Mouse (Mus musculus) stomach, postnatal 0 days (tissue): ENCODE data around the gene Oprd1.

Source experiments
- CTCF ChIP-seq: IDR thresholded peaks from 2 replicates; pipeline ENCODE4 v1.5.1; 2016; ENCODE audit warnings: antibody characterized with exemption, low read depth, mild to moderate bottlenecking, moderate library complexity
- EP300 ChIP-seq: optimal IDR thresholded peaks from 2 replicates; pipeline ENCODE3; 2016; ENCODE audit warnings: antibody characterized with exemption

DNA sequence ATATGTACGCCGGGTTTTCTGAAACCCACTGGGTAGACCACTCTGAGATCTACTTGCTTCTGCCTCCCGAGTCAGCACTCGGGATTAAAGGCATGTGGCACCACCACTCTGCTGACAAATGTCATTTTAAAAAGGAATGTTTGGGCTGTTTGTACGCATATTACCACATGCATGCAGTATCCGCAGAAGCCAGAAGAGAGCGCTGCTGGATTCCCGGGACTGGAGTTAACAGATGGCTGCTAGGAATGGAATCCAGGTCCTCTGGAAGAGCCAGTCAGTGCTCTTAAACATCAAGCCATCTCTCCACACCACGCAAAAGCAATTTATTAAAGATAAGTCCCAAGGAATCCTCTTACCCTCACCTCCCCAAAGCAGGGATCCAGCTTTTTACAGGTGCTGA lies 36.4 kb upstream of the Oprd1 start:
- TF ChIP-seq CTCF (peak; percentile 61), EP300 (no peak)
